Mouse (Mus musculus): ENCODE data around the gene Fam20b.
"Not testable (repeated sequence)": the region's sequence is repeated elsewhere in the genome, so short reads cannot be mapped to it uniquely, and the experiment has no call there.

The Fam20b gene

GRCm38 (mm10) chr1:156672720-156673475, 46.0 kb downstream of the Fam20b start:
- DNase-seq (ENCODE audit: low spot score in 2 of 2): no peak

DNA sequence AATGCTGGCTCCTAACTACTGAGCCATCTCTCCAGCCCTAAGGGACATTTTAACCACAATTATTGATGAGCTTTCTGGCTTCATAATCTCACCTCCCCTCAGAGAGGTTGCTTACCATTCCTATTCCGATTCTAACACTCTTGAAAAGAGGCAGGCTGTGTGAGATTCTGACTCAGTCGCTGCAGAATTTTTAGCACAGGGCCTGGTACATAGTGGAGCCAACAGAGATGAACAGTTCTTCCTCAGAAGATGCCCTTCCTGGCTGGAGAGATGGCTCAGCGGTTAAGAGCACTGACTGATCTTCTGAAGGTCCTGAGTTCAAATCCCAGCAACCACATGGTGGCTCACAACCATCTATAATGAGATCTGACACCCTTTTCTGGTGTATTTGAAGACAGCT, 47.0 kb downstream of the Fam20b start:
- DNase-seq (ENCODE audit: low spot score in 2 of 2): no peak

DNA sequence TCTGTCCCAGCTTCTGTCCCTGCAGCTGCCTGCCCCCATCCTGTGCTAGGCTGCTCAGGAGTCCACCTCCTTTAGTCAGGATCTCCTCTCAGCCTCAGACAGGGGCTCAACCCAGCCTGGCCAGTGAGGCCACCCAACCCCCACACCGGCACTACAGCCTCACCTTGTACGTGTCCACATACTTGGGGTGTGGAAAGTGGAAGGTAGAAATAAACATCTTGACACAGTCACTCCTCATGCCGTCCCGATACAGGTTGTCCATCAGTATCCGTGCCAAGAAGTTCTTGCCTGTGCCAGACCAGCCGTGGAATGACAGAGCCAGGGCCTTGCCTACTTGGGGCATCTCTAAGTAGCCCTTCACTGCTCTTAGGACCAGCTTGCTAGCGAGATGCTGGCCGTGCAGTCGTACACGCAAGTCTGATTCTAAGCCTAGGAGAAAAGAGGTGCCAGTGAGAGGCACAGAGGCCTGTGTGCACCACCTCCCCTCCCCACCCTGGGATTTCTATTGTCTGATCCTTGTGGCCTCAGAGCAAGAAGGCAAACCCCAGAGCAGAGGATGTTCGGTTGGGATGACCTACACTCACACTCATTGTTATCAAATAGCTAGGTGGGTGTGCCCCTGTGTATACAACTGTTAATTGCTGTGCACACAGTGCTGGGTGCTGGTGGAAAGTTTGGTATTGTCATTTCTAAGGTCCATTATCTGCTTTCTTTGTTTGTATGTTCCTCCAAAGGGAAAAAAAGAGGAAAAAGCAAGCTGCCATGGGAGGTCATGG, 49.5 kb downstream of the Fam20b start:
- no peak for DNase-seq (ENCODE audit: low spot score in 2 of 2)

GRCm38 (mm10) chr1:156668602-156669001, 50.3 kb downstream of the Fam20b start:
- DNase-seq (ENCODE audit: low spot score in 2 of 2): no peak

DNA sequence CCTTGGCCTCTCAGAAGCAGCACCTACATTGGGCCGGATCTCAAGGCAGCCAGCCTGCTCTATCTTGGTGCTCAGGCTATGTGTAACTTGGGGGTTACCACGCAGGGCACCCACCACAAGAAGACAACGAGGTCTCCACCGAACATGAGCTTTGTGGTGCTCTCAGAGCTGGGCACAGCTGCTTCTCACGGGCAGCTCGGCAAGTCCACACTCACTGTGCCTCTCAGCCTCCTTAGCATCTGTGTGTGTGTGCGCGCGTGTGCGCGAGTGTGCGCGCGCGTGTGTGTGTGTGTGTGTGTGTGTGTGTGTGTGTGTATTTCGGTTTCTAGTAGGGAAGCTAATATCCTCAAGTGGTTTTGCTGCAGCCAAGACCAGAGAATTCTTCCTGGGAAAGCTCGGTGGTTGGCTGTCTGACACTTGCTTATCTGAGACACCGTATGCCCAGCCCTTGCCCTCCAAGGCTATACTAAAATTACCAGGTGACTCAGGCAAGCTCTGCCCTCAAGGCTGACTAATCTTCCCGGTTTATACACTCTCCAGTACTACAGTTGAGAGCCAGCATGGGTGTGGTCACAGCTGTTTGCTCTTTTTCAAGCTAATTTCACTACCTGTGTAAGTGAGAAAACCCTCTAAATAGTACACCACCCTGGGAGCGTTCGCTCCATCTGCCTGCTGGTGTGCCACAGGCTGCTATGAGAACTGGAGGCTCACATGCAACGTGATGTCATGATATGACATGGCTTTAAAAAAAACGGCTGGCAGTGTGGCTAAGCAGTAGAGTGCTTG, 51.6 kb downstream of the Fam20b start:
- DNase-seq (ENCODE audit: low spot score in 2 of 2): no peak

GRCm38 (mm10) chr1:156665777-156666176, 53.1 kb downstream of the Fam20b start:
- DNase-seq (ENCODE audit: low spot score in 2 of 2): no peak

- not testable (repeated sequence) for DNase-seq (ENCODE audit: low spot score in 2 of 2)
Measured at GRCm38 (mm10) chr1:156660660-156661236, 58.1 kb downstream of the Fam20b start.

DNA sequence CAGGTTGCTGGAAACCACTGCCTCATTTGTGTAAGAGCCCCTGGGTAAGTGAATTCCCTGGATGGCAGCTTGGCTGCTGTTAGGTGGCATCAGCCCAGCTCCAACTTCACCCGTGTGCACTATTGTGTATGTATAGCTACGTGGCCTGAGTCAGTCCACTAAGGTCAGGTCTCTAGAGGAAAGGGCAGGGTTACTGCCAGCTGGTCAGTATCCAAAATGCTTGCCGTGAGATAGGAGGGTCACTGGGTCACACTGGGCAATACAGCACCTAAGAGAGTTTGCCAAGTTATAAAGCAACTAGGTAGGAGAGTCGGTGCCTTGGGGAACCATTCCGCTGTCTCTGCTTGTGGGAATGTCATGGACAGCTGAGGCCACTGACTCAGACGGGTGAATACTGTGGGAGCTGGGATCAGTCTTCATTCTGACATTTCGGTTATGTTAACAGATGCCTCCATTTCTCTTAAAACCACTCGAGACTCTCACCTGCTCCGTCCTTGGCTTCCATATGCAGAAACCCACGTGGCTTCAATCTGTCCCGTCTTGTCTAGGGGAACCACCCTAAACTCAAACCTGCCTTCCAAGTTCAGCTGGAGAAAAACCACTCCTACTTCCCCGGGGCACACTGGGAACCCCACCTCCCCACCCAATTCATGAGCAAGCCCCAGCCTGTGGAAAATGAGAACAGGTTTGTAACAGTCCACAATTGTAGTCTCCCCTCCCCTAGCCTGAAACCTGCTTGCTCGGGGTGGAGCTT, 58.8 kb downstream of the Fam20b start:
- peak in 1 of 2 experiments; percentile 44 for DNase-seq (ENCODE audit: low spot score in 2 of 2)

- no peak for DNase-seq (ENCODE audit: low spot score in 2 of 2)
Measured at GRCm38 (mm10) chr1:156658676-156659075, 60.2 kb downstream of the Fam20b start.

DNA sequence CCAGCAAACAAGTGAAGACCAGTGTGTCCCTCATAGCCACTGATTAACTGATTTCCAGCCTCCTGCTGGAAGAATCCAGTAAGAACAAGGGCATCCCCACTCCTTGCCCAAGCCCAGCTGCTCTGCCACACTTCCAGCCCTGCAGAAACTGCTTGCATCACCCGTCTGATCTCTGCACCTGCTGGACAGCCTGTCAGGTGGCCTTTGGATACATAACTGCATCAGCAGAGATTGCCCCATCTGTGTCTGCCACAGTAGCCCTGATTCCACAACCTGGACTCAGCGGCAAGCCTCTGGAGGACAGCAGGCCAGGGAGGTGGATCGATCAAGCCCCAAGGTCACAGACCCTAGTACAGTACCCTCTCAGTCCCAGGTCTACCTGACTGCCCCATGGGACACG, 61.4 kb downstream of the Fam20b start:
- DNase-seq (ENCODE audit: low spot score in 2 of 2): no peak

GRCm38 (mm10) chr1:156654735-156655530, 64.0 kb downstream of the Fam20b start:
- no peak for DNase-seq (ENCODE audit: low spot score in 2 of 2)

- no peak for DNase-seq (ENCODE audit: low spot score in 2 of 2)
Measured at GRCm38 (mm10) chr1:156652189-156652822, 66.6 kb downstream of the Fam20b start.

DNA sequence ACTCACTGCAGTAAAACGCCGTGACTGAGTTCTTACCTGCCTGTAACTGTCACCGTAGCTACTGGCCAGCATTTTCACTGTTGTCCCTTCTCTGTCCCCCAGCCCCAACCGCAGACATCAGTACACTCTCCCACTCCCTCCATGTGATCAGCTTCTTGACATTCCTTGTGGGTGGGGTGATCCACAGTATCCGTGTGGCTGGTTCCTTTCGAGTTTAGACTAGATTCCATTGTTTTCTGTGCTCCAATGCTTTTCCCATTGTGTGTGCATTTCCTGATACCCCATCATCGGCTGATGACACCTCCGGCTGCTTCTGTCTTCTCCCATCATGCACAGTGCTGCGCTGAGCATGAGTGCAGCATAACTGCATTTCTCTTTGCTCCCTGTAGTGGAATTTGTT, 68.3 kb downstream of the Fam20b start:
- DNase-seq (ENCODE audit: low spot score in 2 of 2): no peak

- no peak for DNase-seq (ENCODE audit: low spot score in 2 of 2)
Measured at GRCm38 (mm10) chr1:156648705-156649104, 70.2 kb downstream of the Fam20b start.

- no peak for DNase-seq (ENCODE audit: low spot score in 2 of 2)
Measured at GRCm38 (mm10) chr1:156645971-156646370, 72.9 kb downstream of the Fam20b start.

DNA sequence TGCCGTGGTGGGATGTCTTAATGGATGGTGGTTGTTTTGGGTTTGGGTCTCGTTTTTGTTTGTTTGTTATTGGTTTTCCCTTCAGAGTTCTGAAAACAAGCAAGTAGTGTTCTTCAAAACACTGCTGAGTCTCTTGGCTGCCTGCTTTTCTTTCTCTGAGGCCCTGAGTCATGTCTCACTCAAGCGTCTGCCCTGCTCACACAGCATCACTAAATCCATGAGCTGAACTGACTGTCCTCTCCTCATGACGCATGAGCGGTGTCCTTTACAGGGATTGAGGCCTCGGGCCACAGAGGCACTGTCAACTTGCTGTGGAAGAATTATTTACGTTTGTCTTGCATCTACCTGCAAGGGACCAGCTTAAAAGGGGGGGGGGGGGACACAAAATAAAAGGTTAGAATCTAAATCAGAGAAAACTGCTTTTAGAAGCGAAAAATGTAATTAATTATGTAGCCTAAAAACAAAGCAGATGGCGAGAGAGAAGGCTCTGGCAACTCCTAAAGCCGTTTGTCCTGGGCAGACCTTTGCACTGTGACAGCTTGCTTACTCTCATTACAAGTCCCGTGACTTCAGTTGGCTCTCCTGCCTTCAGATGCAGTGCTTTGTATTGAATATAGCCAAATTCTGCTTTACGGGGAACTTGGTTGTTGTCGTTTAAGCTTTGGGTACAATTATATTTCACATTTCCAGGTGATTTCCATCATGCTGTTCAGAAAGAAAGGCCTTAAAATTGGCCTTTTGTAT, 73.9 kb downstream of the Fam20b start:
- DNase-seq (ENCODE audit: low spot score in 2 of 2): no peak

GRCm38 (mm10) chr1:156644061-156644460, 74.8 kb downstream of the Fam20b start:
- no peak for DNase-seq (ENCODE audit: low spot score in 2 of 2)

DNA sequence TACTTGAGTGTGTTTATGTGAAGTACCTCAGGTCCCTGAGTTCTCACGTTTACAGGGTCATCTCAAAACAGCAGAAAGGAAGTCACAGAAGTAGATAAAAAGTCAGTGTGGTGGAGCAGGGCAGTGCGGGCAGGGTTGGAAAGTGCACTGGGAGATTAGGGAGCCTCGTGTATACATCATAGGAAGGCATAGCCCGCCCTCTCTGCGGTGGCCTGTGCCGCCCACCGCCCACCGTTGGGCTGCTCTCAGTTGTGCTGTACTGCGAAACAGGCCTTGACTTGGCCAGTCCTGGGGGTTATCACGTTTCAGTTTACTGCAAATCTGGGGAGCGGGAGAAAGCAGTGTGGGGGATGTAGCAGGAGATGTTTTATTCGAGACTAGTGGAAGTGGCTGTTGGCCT, 76.1 kb downstream of the Fam20b start:
- DNase-seq (ENCODE audit: low spot score in 2 of 2): no peak

- DNase-seq (ENCODE audit: low spot score in 2 of 2): no peak
Measured at GRCm38 (mm10) chr1:156641808-156642207, 77.1 kb downstream of the Fam20b start.

Data from urinary bladder, postnatal 36 days (tissue).